Mouse (Mus musculus) testis, adult 2 months (tissue): Measurements from ENCODE around the gene Hmcn1. TPM values are rescaled to one million over a fixed set of nuclear protein-coding genes. Genes with fewer than 3 reads are reported as not detected.

Experiments
- H3K27ac ChIP-seq: fragments of 200-500 bp; 2 replicates; pipeline ENCODE4 v1.5.1; 2012; ENCODE audit warnings: low read depth, low read length; ENCODE audit not compliant: control insufficient read depth, insufficient read depth
- H3K27me3 ChIP-seq: fragments of 200-500 bp; 2 replicates; pipeline ENCODE4 v1.6.1; 2012; ENCODE audit warnings: mild to moderate bottlenecking, low read length, moderate library complexity; ENCODE audit not compliant: control insufficient read depth, insufficient read depth
- H3K36me3 ChIP-seq: fragments of 200-500 bp; 2 replicates; pipeline ENCODE4 v1.6.1; 2012; ENCODE audit warnings: mild to moderate bottlenecking, low read length; ENCODE audit not compliant: control insufficient read depth, insufficient read depth
- H3K4me1 ChIP-seq: fragments of 200-500 bp; 2 replicates; pipeline ENCODE4 v1.6.1; 2012; ENCODE audit warnings: low read length; ENCODE audit not compliant: control insufficient read depth, insufficient read depth
- H3K4me3 ChIP-seq: fragments of 200-500 bp; 2 replicates; pipeline ENCODE4 v1.5.1; 2012; ENCODE audit warnings: low read depth, mild to moderate bottlenecking, low read length, moderate library complexity, mixed read lengths; ENCODE audit not compliant: control insufficient read depth
- CTCF ChIP-seq: fragments of 200-500 bp; IDR thresholded peaks from 2 replicates; pipeline ENCODE4 v1.5.1; 2012; ENCODE audit warnings: low read depth, mild to moderate bottlenecking, inconsistent platforms, low read length, moderate library complexity; ENCODE audit not compliant: control insufficient read depth, insufficient read depth, insufficient replicate concordance
- POLR2A ChIP-seq: fragments of 200-500 bp; IDR thresholded peaks from 2 replicates; pipeline ENCODE4 v1.6.1; 2012; ENCODE audit warnings: low read depth, mild to moderate bottlenecking, inconsistent platforms, low read length, moderate library complexity; ENCODE audit not compliant: control insufficient read depth
- polyA plus RNA-seq: library from polyadenylated mRNA; depleted of rRNA; stranded (reverse); fragments of >200 nt; gene quantifications from 2 replicates; pipeline ENCODE4 v1.2.3, GENCODE M21; 2012; rRNA removed

Hmcn1 gene
- 0.84 and 1.8 TPM in 2 replicates for polyA plus RNA-seq

DNA sequence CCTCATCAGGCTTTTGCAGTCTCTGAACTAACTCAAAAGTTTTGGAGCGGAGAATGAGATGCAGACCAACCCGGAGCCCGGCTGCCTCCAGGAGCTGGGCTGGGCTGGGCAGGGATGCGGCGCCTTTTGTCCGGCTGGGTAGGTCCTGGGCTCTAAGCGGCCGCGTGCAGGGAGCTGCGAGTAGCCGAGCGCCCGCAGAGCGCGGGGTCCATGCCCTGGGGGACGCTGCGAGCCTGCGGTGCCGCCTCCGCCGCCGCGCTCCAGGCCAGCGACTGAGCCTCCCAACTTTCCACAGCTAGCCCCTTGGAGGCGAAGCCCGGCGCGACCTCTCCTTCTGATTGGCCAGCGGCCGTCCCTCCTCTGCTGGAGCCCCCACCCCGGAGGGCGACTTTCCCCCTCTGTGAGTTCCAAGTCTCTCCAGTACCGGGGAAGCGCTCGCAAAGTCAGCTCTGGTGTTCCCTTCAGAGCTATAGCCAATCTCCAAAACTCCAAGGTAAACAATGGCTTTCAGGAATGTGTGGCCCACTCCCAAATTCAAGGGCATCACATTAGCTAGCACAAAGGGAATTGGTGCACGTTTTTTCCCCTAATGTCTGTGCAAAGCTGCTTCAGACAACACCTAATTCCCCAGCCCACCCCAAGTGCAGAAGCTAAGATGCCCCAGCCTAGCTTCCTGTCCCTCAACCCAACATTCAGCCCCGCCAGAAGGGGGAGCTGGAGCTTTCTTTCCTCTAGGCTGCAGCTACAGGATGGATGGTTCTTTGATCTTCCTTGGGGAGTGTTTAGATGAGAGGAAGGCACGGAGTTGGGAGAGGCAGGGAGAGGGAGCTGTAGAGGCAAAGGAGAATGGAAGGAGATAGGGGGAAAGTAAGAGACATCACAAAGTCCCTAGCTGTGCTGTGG, at the start of gene Hmcn1:
Gene Hmcn1 (minus strand): TSS at position 274 of the 903 bp plus-strand sequence.
- TF ChIP-seq POLR2A (no peak), CTCF (0 out of 2 replicates have a peak, but pooled peaks have one; percentile 9)
- no peak within 1 kb of the TSS for H3K27ac ChIP-seq
- H3K4me1 ChIP-seq: no peaks in the 10 kb centered on the region; the same call in 1 of the 2 replicates
- peak within 1 kb of the TSS; percentile 28 for H3K4me3 ChIP-seq
- no peaks in the 10 kb centered on the region for H3K36me3 ChIP-seq
- H3K27me3 ChIP-seq: no peaks in the 10 kb centered on the region

DNA sequence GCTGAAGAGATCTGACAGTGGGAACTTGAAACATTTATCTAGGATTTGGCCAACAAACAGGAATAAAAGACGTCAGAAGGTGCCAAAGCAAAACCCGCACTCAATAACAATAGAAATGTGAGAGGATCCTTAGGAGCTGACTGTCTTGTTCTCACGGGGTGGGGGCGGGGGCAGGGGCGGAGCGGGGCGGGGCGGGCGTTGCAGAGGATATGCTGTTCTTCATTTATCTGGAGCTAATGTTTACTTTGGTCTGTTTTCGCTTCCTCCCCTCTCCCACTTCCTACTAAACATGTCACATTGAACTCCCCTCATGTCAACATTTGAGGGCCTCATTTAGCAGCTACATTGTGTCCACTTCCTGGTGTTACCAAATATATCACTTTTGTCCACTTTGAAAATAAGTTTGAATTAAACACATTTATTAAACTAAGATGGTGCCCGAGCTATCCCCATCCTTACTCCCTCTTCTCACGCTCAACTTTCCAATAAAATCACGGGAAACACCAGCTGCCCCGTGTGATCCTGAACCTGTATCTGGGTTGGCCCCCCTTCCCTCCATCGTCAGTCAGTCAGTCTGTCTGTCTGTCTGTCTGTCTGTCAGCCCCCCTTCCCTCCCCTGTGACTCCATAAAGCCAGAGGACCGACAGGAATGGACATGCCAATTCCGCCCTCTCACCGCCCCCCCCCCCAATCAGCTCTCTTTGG, 47.9 kb upstream of the Hmcn1 start:
- Histone ChIP-seq H3K27ac (peak overlapping the region; percentile 23; the same call in 1 of the 2 replicates), H3K27me3 (no peaks in the 10 kb centered on the region), H3K4me1 (peaks cover 4% of the 10 kb centered on the region), H3K4me3 (no peak overlapping the region), H3K36me3 (no peaks in the 10 kb centered on the region)
- no peak for TF ChIP-seq CTCF
- TF ChIP-seq POLR2A: no peak

GRCm38 (mm10) chr1:151040290-151040689, 47.1 kb upstream of the Hmcn1 start:
- peak overlapping the region; percentile 23; the same call in 1 of the 2 replicates for H3K27ac ChIP-seq

DNA sequence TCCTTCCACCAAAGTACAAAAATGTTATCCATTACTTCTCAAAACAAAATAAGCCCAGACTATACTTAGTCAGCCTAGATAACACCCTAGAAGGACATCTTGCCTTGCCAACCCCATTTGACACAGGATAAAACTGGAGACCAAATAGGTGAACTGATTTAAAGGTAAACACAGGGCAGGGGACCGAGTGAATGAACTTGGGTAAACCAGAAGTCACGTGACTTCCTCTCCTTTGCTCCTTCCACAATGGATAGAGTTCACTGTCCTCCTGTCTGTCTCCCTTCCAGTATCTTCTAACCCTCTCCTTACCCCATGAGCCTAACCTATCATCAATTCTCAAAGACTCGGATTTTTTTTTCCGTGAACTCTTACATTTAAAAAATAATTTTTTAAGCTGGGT, 46.0 kb upstream of the Hmcn1 start:
- H3K4me1 ChIP-seq: peaks cover 6% of the 10 kb centered on the region
- H3K27ac ChIP-seq: no peak overlapping the region
- no peak overlapping the region for H3K4me3 ChIP-seq
- TF ChIP-seq CTCF (no peak), POLR2A (no peak)
- H3K36me3 ChIP-seq: no peaks in the 10 kb centered on the region
- H3K27me3 ChIP-seq: no peaks in the 10 kb centered on the region

More at GRCm38 (mm10) chr1:151040290-151040689, 47.1 kb upstream of the Hmcn1 start:
- Histone ChIP-seq H3K4me1 (peaks cover 6% of the 10 kb centered on the region), H3K4me3 (no peak overlapping the region), H3K36me3 (no peaks in the 10 kb centered on the region), H3K27me3 (no peaks in the 10 kb centered on the region)
- TF ChIP-seq POLR2A: no peak
- no peak for TF ChIP-seq CTCF

DNA sequence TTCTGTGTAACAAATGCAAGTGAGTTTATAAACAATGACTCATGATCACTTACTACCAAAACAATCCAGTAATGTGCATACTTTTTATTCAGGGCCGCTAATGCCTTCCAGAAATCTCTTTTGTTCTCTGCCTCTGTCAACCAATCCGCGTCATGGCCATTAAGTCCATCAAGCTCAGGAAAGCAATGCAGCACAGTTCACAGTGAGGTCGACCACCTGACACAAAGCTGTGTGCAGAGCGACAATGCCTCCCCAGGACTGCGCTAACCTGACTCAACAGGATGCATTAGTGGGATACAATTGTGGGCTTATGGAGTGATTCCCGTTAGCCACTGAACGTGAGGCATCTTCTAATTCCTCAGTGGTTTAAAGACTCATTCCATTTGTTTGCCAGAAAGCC, 45.3 kb upstream of the Hmcn1 start:
- Histone ChIP-seq H3K4me1 (peaks cover 6% of the 10 kb centered on the region), H3K27ac (no peak overlapping the region), H3K27me3 (no peaks in the 10 kb centered on the region), H3K4me3 (no peak overlapping the region), H3K36me3 (no peaks in the 10 kb centered on the region)
- no peak for TF ChIP-seq CTCF
- no peak for TF ChIP-seq POLR2A

GRCm38 (mm10) chr1:151036405-151036985, 43.3 kb upstream of the Hmcn1 start:
- Histone ChIP-seq H3K4me1 (peaks cover 6% of the 10 kb centered on the region), H3K27me3 (no peaks in the 10 kb centered on the region), H3K36me3 (no peaks in the 10 kb centered on the region), H3K27ac (no peak overlapping the region), H3K4me3 (no peak overlapping the region)
- TF ChIP-seq POLR2A (no peak), CTCF (no peak)

DNA sequence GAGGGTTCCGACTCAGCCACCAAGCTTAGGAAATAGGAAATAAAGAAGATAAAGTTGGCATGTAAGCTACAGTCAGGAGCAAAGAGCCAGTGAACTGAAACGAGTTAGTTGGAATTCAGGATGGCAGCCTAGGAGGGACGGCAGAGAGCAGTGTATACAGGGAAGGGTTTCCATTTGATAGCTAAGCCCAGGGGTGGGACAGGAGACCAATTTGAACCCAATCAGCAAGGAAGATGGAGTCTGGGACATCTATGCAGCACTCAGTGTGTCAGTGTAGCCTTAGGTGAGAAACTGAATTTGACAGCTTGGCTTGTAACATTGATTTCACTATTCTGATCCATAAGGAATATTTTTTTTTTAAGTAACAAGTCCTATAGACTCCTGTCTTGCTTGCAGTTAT, 42.5 kb upstream of the Hmcn1 start:
- Histone ChIP-seq H3K27ac (no peak overlapping the region), H3K27me3 (no peaks in the 10 kb centered on the region), H3K4me1 (peaks cover 3% of the 10 kb centered on the region; the same call in 1 of the 2 replicates), H3K36me3 (no peaks in the 10 kb centered on the region), H3K4me3 (no peak overlapping the region)
- no peak for TF ChIP-seq CTCF
